Mouse (Mus musculus): ENCODE data around the gene Olfr279.

Olfr279 gene

DNA sequence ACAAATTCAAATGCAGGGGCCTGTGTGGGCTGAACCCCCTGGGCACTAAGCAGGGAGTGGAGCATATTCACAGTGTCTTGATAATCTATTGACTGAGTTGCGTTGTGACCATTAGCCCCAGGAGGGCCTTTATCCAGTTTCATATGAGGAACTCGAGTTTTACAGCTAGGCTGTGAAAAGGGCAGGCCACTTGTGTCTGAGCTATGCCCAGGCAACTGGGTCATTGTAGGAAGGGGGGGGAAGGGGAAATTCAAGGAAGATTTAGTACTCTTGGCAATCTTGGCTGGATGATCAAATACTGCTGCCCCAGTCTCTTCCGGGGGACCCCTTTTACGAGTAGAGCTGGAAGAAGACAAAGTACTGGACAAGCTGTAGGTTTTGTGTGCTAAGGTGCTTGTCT is 51.1 kb downstream of the Olfr279 start:
- DNase-seq (ENCODE audit: low read depth, low spot score) = no peak

DNA sequence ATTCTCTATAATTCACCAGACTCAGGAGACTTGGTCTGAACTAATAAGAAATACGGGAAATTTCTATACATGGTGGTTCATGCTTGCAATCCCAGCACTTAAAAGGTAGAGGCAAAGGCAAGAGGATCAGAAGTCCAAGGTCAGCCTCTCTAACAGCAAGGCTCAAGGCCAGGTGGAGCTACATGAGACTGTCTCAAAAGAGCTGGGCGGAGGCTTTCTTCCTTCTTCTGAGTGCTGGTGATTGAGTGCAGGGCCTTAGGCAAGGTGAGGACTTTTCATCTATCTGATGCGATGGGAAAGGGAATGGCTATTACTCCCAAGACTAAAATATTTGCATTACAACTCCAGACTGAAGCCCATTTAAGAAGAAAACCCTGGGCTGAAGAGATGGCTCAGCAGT is 52.9 kb downstream of the Olfr279 start:
- DNase-seq (ENCODE audit: low read depth, low spot score) = no peak

DNA sequence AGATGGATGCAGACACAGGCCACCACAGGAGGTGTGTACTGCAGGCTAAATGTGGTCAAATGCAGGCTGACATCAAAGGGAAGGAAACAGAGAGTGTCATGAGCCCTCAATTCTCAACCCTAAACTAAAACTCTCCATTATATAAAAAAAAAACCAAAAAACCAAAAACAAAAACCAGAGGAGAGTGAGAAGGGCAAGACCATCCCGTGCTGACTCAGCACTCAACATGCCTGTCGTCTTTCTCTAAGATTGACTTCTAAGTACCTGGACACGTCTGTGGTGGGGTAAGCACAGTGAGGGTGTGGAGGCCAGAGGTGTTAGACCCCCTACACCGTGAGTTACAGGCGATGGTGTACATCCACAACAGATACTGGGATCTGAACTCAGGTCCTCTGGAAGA is 54.6 kb downstream of the Olfr279 start:
- DNase-seq (ENCODE audit: low read depth, low spot score) = no peak
